Mouse (Mus musculus) bone marrow macrophage, adult 2 months (primary cell): ENCODE measurements around the gene Crkl. TPM values are rescaled to one million over a fixed set of nuclear protein-coding genes. Genes with fewer than 3 reads are reported as not detected.
A peak's percentile ranks its signal among the peaks of the same experiment; 100 is the strongest.

ENCODE experiments used
- H3K27ac ChIP-seq: 2 replicates; pipeline ENCODE4 v1.5.1; 2012; ENCODE audit warnings: low read depth, low read length; ENCODE audit not compliant: insufficient read depth
- H3K4me1 ChIP-seq: 2 replicates; pipeline ENCODE4 v1.6.1; 2012; ENCODE audit warnings: low read length; ENCODE audit not compliant: control insufficient read depth, insufficient read depth
- H3K4me3 ChIP-seq: 2 replicates; pipeline ENCODE4 v1.5.1; 2012; ENCODE audit warnings: mild to moderate bottlenecking, low read length, moderate library complexity; ENCODE audit not compliant: insufficient read depth
- CTCF ChIP-seq: IDR thresholded peaks from 2 replicates; pipeline ENCODE4 v1.5.1; 2012; ENCODE audit warnings: low read depth, mild to moderate bottlenecking, low read length, moderate library complexity
- POLR2A ChIP-seq: IDR thresholded peaks from 2 replicates; pipeline ENCODE4 v1.6.1; 2012; ENCODE audit warnings: mild to moderate bottlenecking, low read depth, low read length, borderline replicate concordance
- polyA plus RNA-seq: library from polyadenylated mRNA; stranded (reverse); fragments of >200 nt; gene quantifications from 2 replicates; pipeline ENCODE4 v1.2.4, GENCODE M21; 2012; ENCODE audit not compliant: missing spikeins, insufficient read depth, insufficient read length

The Crkl gene
- polyA plus RNA-seq, 1 experiment: 27.4 TPM

- Histone ChIP-seq H3K4me1 (no peaks in the 10 kb centered on the region), H3K4me3 (no peak overlapping the region), H3K27ac (no peak overlapping the region)
- no peak for TF ChIP-seq POLR2A
- no peak for TF ChIP-seq CTCF
Observed at GRCm38 (mm10) chr16:17525524-17525923, 73.7 kb downstream of the Crkl start.

GRCm38 (mm10) chr16:17526223-17526622 lies 74.4 kb downstream of the Crkl start:
- H3K27ac ChIP-seq: no peak overlapping the region
- no peak overlapping the region for H3K4me3 ChIP-seq
- TF ChIP-seq POLR2A (no peak), CTCF (no peak)
- H3K4me1 ChIP-seq: no peaks in the 10 kb centered on the region

GRCm38 (mm10) chr16:17527606-17528005 lies 75.8 kb downstream of the Crkl start:
- no peak overlapping the region for H3K4me3 ChIP-seq
- H3K27ac ChIP-seq: no peak overlapping the region
- TF ChIP-seq CTCF: no peak
- TF ChIP-seq POLR2A: no peak
- peaks cover 5% of the 10 kb centered on the region; the same call in 1 of the 2 replicates for H3K4me1 ChIP-seq

- TF ChIP-seq CTCF (no peak), POLR2A (no peak)
- H3K4me1 ChIP-seq: peaks cover 5% of the 10 kb centered on the region; the same call in 1 of the 2 replicates
- no peak overlapping the region for H3K4me3 ChIP-seq
- no peak overlapping the region for H3K27ac ChIP-seq
Observed at GRCm38 (mm10) chr16:17528276-17528675, 76.5 kb downstream of the Crkl start.

- TF ChIP-seq CTCF: no peak
- TF ChIP-seq POLR2A: no peak
- Histone ChIP-seq H3K4me3 (peak overlapping the region; percentile 94), H3K4me1 (peaks cover 5% of the 10 kb centered on the region; the same call in 1 of the 2 replicates), H3K27ac (peak overlapping the region; percentile 78)
Observed at GRCm38 (mm10) chr16:17529981-17530586, 78.3 kb downstream of the Crkl start.

- TF ChIP-seq POLR2A (no peak), CTCF (no peak)
- H3K27ac ChIP-seq: peak within 1 kb of the TSS; percentile 79
- H3K4me3 ChIP-seq: peak within 1 kb of the TSS; percentile 94
- H3K4me1 ChIP-seq: peaks cover 5% of the 10 kb centered on the region; the same call in 1 of the 2 replicates
Observed at GRCm38 (mm10) chr16:17530640-17531288, 79.0 kb downstream of the Crkl start, which contains the start of gene Thap7. Gene Thap7, minus strand, starts transcription at chr16:17531136.

- TF ChIP-seq POLR2A (no peak), CTCF (peak; percentile 41; the same call in 1 of the 2 replicates)
- no peak overlapping the region for H3K4me3 ChIP-seq
- H3K4me1 ChIP-seq: peaks cover 5% of the 10 kb centered on the region; the same call in 1 of the 2 replicates
- no peak overlapping the region for H3K27ac ChIP-seq
Observed at GRCm38 (mm10) chr16:17532271-17532670, 80.5 kb downstream of the Crkl start.

- H3K4me1 ChIP-seq: peaks cover 5% of the 10 kb centered on the region; the same call in 1 of the 2 replicates
- TF ChIP-seq CTCF (no peak), POLR2A (no peak)
- no peak overlapping the region for H3K27ac ChIP-seq
- H3K4me3 ChIP-seq: no peak overlapping the region
Observed at GRCm38 (mm10) chr16:17532676-17533329, 81.0 kb downstream of the Crkl start.

- Histone ChIP-seq H3K4me3 (no peak overlapping the region), H3K27ac (no peak overlapping the region), H3K4me1 (peaks cover 4% of the 10 kb centered on the region; the same call in 1 of the 2 replicates)
- TF ChIP-seq CTCF (no peak), POLR2A (no peak)
Observed at GRCm38 (mm10) chr16:17536584-17536983, 84.8 kb downstream of the Crkl start.

Other genes starting within 250 kb of the Crkl start
- gene Ube2l3, start 249.3 kb upstream of the Crkl start, polyA plus RNA-seq: 208 and 222 TPM in 2 replicates
- not detected in 2 replicates for gene Rimbp3, start 243.4 kb upstream of the Crkl start, polyA plus RNA-seq
- gene Hic2, start 218.4 kb upstream of the Crkl start, polyA plus RNA-seq: 1.9 and 2.0 TPM in 2 replicates
- 9.6 and 13.6 TPM in 2 replicates for gene Tmem191c, start 175.9 kb upstream of the Crkl start, polyA plus RNA-seq
- not detected in 2 replicates for gene Serpind1, start 120.6 kb upstream of the Crkl start, polyA plus RNA-seq
- gene Snap29, start 46.0 kb upstream of the Crkl start, polyA plus RNA-seq: 31.9 and 35.3 TPM in 2 replicates
- gene Pi4ka, start 45.7 kb upstream of the Crkl start, polyA plus RNA-seq: 37.1 and 38.0 TPM in 2 replicates
- gene Aifm3, start 37.6 kb downstream of the Crkl start, polyA plus RNA-seq: not detected in 2 replicates
- gene Lztr1, start 56.7 kb downstream of the Crkl start, polyA plus RNA-seq: 53.4 and 57.0 TPM in 2 replicates
- 23.2 and 25.5 TPM in 2 replicates for gene Thap7, start 79.1 kb downstream of the Crkl start, polyA plus RNA-seq
- not detected in 2 replicates for gene Lrrc74b, start 109.3 kb downstream of the Crkl start, polyA plus RNA-seq
- not detected in 2 replicates for gene P2rx6, start 109.9 kb downstream of the Crkl start, polyA plus RNA-seq
- 2.2 and 2.4 TPM in 2 replicates for gene Slc7a4, start 131.2 kb downstream of the Crkl start, polyA plus RNA-seq
- gene Smpd4, start 167.4 kb downstream of the Crkl start, polyA plus RNA-seq: 19.5 and 22.6 TPM in 2 replicates
- not detected in 2 replicates for gene Ccdc74a, start 194.5 kb downstream of the Crkl start, polyA plus RNA-seq